Comparison of ENCODE assay signal across 10 mouse cellular contexts in the genomic region with DNA sequence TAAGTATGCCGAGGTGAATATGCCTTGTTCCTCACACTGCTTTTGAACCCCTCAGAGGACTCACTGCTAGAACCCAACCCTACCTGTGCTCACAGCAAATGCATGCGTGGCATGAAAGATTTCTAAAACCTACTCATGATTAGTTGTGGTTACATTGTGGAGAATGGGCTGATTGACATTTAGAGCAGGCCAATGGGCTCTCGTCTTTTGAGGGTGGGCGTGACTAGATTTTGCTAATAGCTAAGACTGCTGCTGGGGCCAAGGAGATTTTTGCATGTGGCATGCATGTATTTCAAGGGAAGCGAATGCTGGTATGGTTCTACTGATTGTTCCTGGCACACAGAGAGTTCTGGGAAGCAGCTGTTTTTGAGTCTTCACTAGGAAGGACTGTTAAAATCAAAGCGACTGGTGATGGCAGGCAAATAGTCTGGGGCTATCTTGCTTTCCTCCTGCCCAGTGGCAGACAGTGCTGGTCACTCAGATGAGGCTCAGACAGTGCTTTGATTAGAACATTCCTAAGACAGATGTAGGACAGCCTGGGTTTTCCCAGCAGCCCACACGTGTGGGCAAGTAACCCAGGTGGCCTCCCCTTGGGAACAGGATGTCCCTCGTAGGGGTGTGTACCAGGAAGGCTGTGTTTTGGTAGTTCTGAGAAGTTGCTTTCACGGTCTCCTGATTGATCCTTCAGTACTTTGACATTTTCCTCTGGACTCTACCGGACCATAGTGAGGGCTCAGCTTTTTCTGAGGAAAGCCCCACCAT. TPM values are rescaled to one million over a fixed set of nuclear protein-coding genes. Genes with fewer than 3 reads are reported as not detected.
DNase-seq lines count a peak whose midpoint lies in the region; ATAC-seq lines count a peak whose summit lies in the region.
"Had no signal": no experiment of that assay in that cellular context is flagged by ENCODE, and none has a peak within 500 bp of the region (broad histone marks: within the 10 kb centered on the region; RNA-seq: fewer than 3 reads in every experiment).

No protein-coding gene starts in this region.

- H3K9me3 ChIP-seq in midbrain, embryonic 14.5 days (ENCODE audit: control insufficient read depth, low read length), result no peaks in the 10 kb centered on the region
- H3K9me3 ChIP-seq in midbrain, embryonic 16.5 days (replicated peaks; ENCODE audit: control insufficient read depth, low read length, poor library complexity, severe bottlenecking), result no peaks in the 10 kb centered on the region
- no peaks in the 10 kb centered on the region for H3K9me3 ChIP-seq in heart, embryonic 16.5 days (replicated peaks; ENCODE audit: control insufficient read depth, low read length)
- H3K9me3 ChIP-seq in kidney, embryonic 16.5 days (ENCODE audit: low read length), result no peaks in the 10 kb centered on the region
- H3K9me3 ChIP-seq: lung, embryonic 15.5 days had no signal

- no peak overlapping the region for H3K9ac ChIP-seq in midbrain, embryonic 14.5 days (replicated peaks; ENCODE audit: low read length)
- H3K9ac ChIP-seq in midbrain, embryonic 16.5 days (ENCODE audit: low read depth, low read length), result no peak overlapping the region
- peak overlapping the region; percentile 25 for H3K9ac ChIP-seq in heart, embryonic 16.5 days (ENCODE audit: low read length)
- H3K9ac ChIP-seq in kidney, embryonic 16.5 days (replicated peaks; ENCODE audit: low read length), result no peak overlapping the region
- H3K9ac ChIP-seq: lung, embryonic 15.5 days had no signal

- H3K36me3 ChIP-seq in midbrain, embryonic 14.5 days (ENCODE audit: control insufficient read depth, insufficient read depth, low read length), result no peaks in the 10 kb centered on the region
- H3K36me3 ChIP-seq in midbrain, embryonic 16.5 days (ENCODE audit: control insufficient read depth, insufficient read depth, low read length), result no peaks in the 10 kb centered on the region
- H3K36me3 ChIP-seq in heart, embryonic 16.5 days (ENCODE audit: control insufficient read depth, insufficient read depth), result peaks cover 32% of the 10 kb centered on the region
- H3K36me3 ChIP-seq in kidney, embryonic 16.5 days (ENCODE audit: insufficient read depth, low read length), result no peaks in the 10 kb centered on the region
- H3K36me3 ChIP-seq: lung, embryonic 15.5 days had no signal

- peak; percentile 20 for DNase-seq in midbrain, embryonic 14.5 days
- peak; percentile 69 to 81 for DNase-seq in spleen, postnatal 10 days (ENCODE audit: low spot score in 2 of 2)
- no peak for DNase-seq in frontal cortex, postnatal 36 days (ENCODE audit: low spot score in 2 of 2)
- DNase-seq: adrenal gland, postnatal 14 days had no signal

- no peak overlapping the region for H3K4me3 ChIP-seq in midbrain, embryonic 14.5 days (replicated peaks; ENCODE audit: low read depth, low read length)
- H3K4me3 ChIP-seq in midbrain, embryonic 16.5 days (ENCODE audit: low read depth, low read length), result no peak overlapping the region
- H3K4me3 ChIP-seq in heart, embryonic 16.5 days (ENCODE audit: low read length), result no peak overlapping the region; the same call in 1 of the 2 replicates
- no peak overlapping the region for H3K4me3 ChIP-seq in kidney, embryonic 16.5 days (ENCODE audit: low read length)
- H3K4me3 ChIP-seq: lung, embryonic 15.5 days had no signal

- H3K27me3 ChIP-seq in midbrain, embryonic 14.5 days (ENCODE audit: control insufficient read depth, insufficient read depth, low read length), result no peaks in the 10 kb centered on the region
- no peaks in the 10 kb centered on the region for H3K27me3 ChIP-seq in midbrain, embryonic 16.5 days (ENCODE audit: control insufficient read depth, insufficient read depth, low read depth, low read length)
- no peaks in the 10 kb centered on the region for H3K27me3 ChIP-seq in heart, embryonic 16.5 days (ENCODE audit: control insufficient read depth, insufficient read depth, low read length)
- H3K27me3 ChIP-seq in kidney, embryonic 16.5 days (ENCODE audit: insufficient read depth, low read length), result no peaks in the 10 kb centered on the region
- H3K27me3 ChIP-seq: lung, embryonic 15.5 days had no signal

- no peak for ATAC-seq in midbrain, embryonic 14.5 days (ENCODE audit: low FRiP score, low TSS enrichment)
- no peak for ATAC-seq in midbrain, embryonic 16.5 days
- peak; percentile 58 for ATAC-seq in activated CD4-positive, CD25-positive, alpha-beta regulatory T cell, adult 4 months
- no peak for ATAC-seq in heart, embryonic 16.5 days (replicated peaks; ENCODE audit: extremely low read depth, insufficient read depth, low FRiP score)
- ATAC-seq in kidney, embryonic 16.5 days (ENCODE audit: low FRiP score, low TSS enrichment), result no peak

- peaks cover 8% of the 10 kb centered on the region; the same call in 1 of the 2 replicates for H3K4me1 ChIP-seq in midbrain, embryonic 14.5 days (ENCODE audit: control insufficient read depth, insufficient read depth, low read length)
- peaks cover 4% of the 10 kb centered on the region; the same call in 1 of the 2 replicates for H3K4me1 ChIP-seq in midbrain, embryonic 16.5 days (ENCODE audit: control insufficient read depth, insufficient read depth, low read length)
- H3K4me1 ChIP-seq in heart, embryonic 16.5 days (ENCODE audit: control insufficient read depth, insufficient read depth, low read length), result peaks cover 67% of the 10 kb centered on the region
- H3K4me1 ChIP-seq in kidney, embryonic 16.5 days (ENCODE audit: insufficient read depth, low read length), result peaks cover 6% of the 10 kb centered on the region; the same call in 1 of the 2 replicates

- no peak overlapping the region for H3K27ac ChIP-seq in midbrain, embryonic 14.5 days (replicated peaks; ENCODE audit: low read depth, low read length)
- no peak overlapping the region for H3K27ac ChIP-seq in midbrain, embryonic 16.5 days (ENCODE audit: low read length)
- peak overlapping the region; percentile 17 for H3K27ac ChIP-seq in heart, embryonic 16.5 days (ENCODE audit: low read length)
- no peak overlapping the region for H3K27ac ChIP-seq in kidney, embryonic 16.5 days (ENCODE audit: low read length)
- H3K27ac ChIP-seq: lung, embryonic 15.5 days had no signal

- no peak overlapping the region for H3K4me2 ChIP-seq in midbrain, embryonic 14.5 days (ENCODE audit: low read length)
- H3K4me2 ChIP-seq in midbrain, embryonic 16.5 days (ENCODE audit: low read length), result no peak overlapping the region
- H3K4me2 ChIP-seq in heart, embryonic 16.5 days (ENCODE audit: low read depth, low read length), result peak overlapping the region; percentile 27
- H3K4me2 ChIP-seq in kidney, embryonic 16.5 days (replicated peaks; ENCODE audit: low read depth, low read length), result no peak overlapping the region
- H3K4me2 ChIP-seq: lung, embryonic 15.5 days had no signal

- 84% methylated on average over 10 of the region's 10 CpGs for WGBS in midbrain, embryonic 14.5 days
- 84% methylated on average over 10 of the region's 10 CpGs for WGBS in midbrain, embryonic 16.5 days
- 55% methylated on average over 10 of the region's 10 CpGs for WGBS in heart, embryonic 16.5 days
- WGBS in kidney, embryonic 16.5 days, result 76% methylated on average over 10 of the region's 10 CpGs

RNA-seq across cellular contexts. Expression of gene Popdc2, which starts 12.6 kb away (rescaled TPM):
- polyA plus RNA-seq in midbrain, embryonic 14.5 days (2014; fragmentation: Nextera tagmentation; extraction: Ambion mirVana), result 0.51 TPM in 2 replicates
- 0.47 and 0.83 TPM in 2 replicates for polyA plus RNA-seq in midbrain, embryonic 16.5 days (2015; fragmentation: Nextera tagmentation; extraction: Ambion mirVana)
- polyA plus RNA-seq in activated CD4-positive, CD25-positive, alpha-beta regulatory T cell, adult 4 months (2017; shearing (Covaris generic)), result 1 to 10 TPM; 5.8 to 6.1 TPM
- polyA plus RNA-seq in heart, embryonic 16.5 days (2015; fragmentation: Nextera tagmentation; extraction: Ambion mirVana), result 421 and 423 TPM in 2 replicates
- polyA plus RNA-seq in kidney, embryonic 16.5 days (2015; fragmentation: Nextera tagmentation; extraction: Ambion mirVana), result 0.54 and 6.7 TPM in 2 replicates

RNA-seq across cellular contexts. Expression of gene Gm21987, which starts 27.7 kb away (rescaled TPM):
- polyA plus RNA-seq in midbrain, embryonic 14.5 days (2014; fragmentation: Nextera tagmentation; extraction: Ambion mirVana), result not detected in 2 replicates
- polyA plus RNA-seq in midbrain, embryonic 16.5 days (2015; fragmentation: Nextera tagmentation; extraction: Ambion mirVana), result not detected in 2 replicates
- polyA plus RNA-seq in activated CD4-positive, CD25-positive, alpha-beta regulatory T cell, adult 4 months (2017; shearing (Covaris generic)), result not detected
- polyA plus RNA-seq in heart, embryonic 16.5 days (2015; fragmentation: Nextera tagmentation; extraction: Ambion mirVana), result 2.3 and 4.6 TPM in 2 replicates
- polyA plus RNA-seq in kidney, embryonic 16.5 days (2015; fragmentation: Nextera tagmentation; extraction: Ambion mirVana), result not detected in 2 replicates
- polyA plus RNA-seq: large intestine, adult 2 months; lung, embryonic 15.5 days had no signal

RNA-seq across cellular contexts. Expression of gene Cox17, which starts 27.8 kb away (rescaled TPM):
- 83.8 and 88.1 TPM in 2 replicates for polyA plus RNA-seq in midbrain, embryonic 14.5 days (2014; fragmentation: Nextera tagmentation; extraction: Ambion mirVana)
- polyA plus RNA-seq in midbrain, embryonic 16.5 days (2015; fragmentation: Nextera tagmentation; extraction: Ambion mirVana), result 66.0 and 68.5 TPM in 2 replicates
- 100 to 1,000 TPM; 254 to 296 TPM for polyA plus RNA-seq in activated CD4-positive, CD25-positive, alpha-beta regulatory T cell, adult 4 months (2017; shearing (Covaris generic))
- polyA plus RNA-seq in heart, embryonic 16.5 days (2015; fragmentation: Nextera tagmentation; extraction: Ambion mirVana), result 256 and 261 TPM in 2 replicates
- polyA plus RNA-seq in kidney, embryonic 16.5 days (2015; fragmentation: Nextera tagmentation; extraction: Ambion mirVana), result 147 and 149 TPM in 2 replicates

RNA-seq across cellular contexts. Expression of gene Maats1, which starts 32.6 kb away (rescaled TPM):
- 0.51 and 1.0 TPM in 2 replicates for polyA plus RNA-seq in midbrain, embryonic 14.5 days (2014; fragmentation: Nextera tagmentation; extraction: Ambion mirVana)
- 1.3 and 2.0 TPM in 2 replicates for polyA plus RNA-seq in midbrain, embryonic 16.5 days (2015; fragmentation: Nextera tagmentation; extraction: Ambion mirVana)
- under 1 TPM in 1 of 2 experiments, not detected in 1; 0.61 TPM for polyA plus RNA-seq in activated CD4-positive, CD25-positive, alpha-beta regulatory T cell, adult 4 months (2017; shearing (Covaris generic))
- polyA plus RNA-seq in heart, embryonic 16.5 days (2015; fragmentation: Nextera tagmentation; extraction: Ambion mirVana), result 0.12 and 0.50 TPM in 2 replicates
- polyA plus RNA-seq in kidney, embryonic 16.5 days (2015; fragmentation: Nextera tagmentation; extraction: Ambion mirVana), result 0.08 and 0.26 TPM in 2 replicates

RNA-seq across cellular contexts. Expression of gene Pla1a, which starts 58.4 kb away (rescaled TPM):
- polyA plus RNA-seq in midbrain, embryonic 14.5 days (2014; fragmentation: Nextera tagmentation; extraction: Ambion mirVana), result 0.26 and 0.38 TPM in 2 replicates
- 0.36 and 0.68 TPM in 2 replicates for polyA plus RNA-seq in midbrain, embryonic 16.5 days (2015; fragmentation: Nextera tagmentation; extraction: Ambion mirVana)
- not detected for polyA plus RNA-seq in activated CD4-positive, CD25-positive, alpha-beta regulatory T cell, adult 4 months (2017; shearing (Covaris generic))
- polyA plus RNA-seq in heart, embryonic 16.5 days (2015; fragmentation: Nextera tagmentation; extraction: Ambion mirVana), result 3.6 and 4.2 TPM in 2 replicates
- 9.4 and 10.0 TPM in 2 replicates for polyA plus RNA-seq in kidney, embryonic 16.5 days (2015; fragmentation: Nextera tagmentation; extraction: Ambion mirVana)

Comparison
In these comparisons a context has a peak if more than half of its experiments do, and no peak if none do; other contexts are left out.
1. DNase-seq: peak in midbrain, embryonic 14.5 days (single experiment) and spleen, postnatal 10 days (2 of 2); none in frontal cortex, postnatal 36 days (0 of 2).
2. RNA of gene Popdc2, which starts 12.6 kb away (polyA plus RNA-seq): 421 to 423 TPM in heart, embryonic 16.5 days; 0.54 to 6.7 TPM in kidney, embryonic 16.5 days, 5.8 to 6.1 TPM in activated CD4-positive, CD25-positive, alpha-beta regulatory T cell, adult 4 months, 0.47 to 0.83 TPM in midbrain, embryonic 16.5 days and 0.51 TPM in midbrain, embryonic 14.5 days; every median in the first group is over 10 times any median in the second.